Mouse (Mus musculus) embryonic facial prominence, embryonic 14.5 days (tissue): ENCODE measurements around the gene Ripor1. TPM values are rescaled to one million over a fixed set of nuclear protein-coding genes. Genes with fewer than 3 reads are reported as not detected.

Experiments used
- ATAC-seq: fragments of 200-750 bp; cut with Nextera tagmentation; 2 replicates; pipeline ENCODE4 v1.8.0; 2017; ENCODE audit warnings: low read depth, moderate number of reproducible peaks, moderate TSS enrichment
- DNase-seq: peaks from one replicate; pipeline ENCODE4 v3.0.0-alpha.2; 2015; ENCODE audit warnings: low spot score
- H3K27ac ChIP-seq: fragments of 300-500 bp; sonication (generic); replicated peaks from 2 replicates; pipeline ENCODE4 v1.5.1; 2014; ENCODE audit warnings: low read depth, mild to moderate bottlenecking, low read length, moderate library complexity
- H3K27me3 ChIP-seq: fragments of 300-500 bp; sonication (generic); replicated peaks from 2 replicates; pipeline ENCODE4 v1.6.1; 2014; ENCODE audit warnings: low read length; ENCODE audit not compliant: control insufficient read depth, insufficient read depth
- H3K36me3 ChIP-seq: fragments of 300-500 bp; sonication (generic); 2 replicates; pipeline ENCODE4 v1.6.1; 2014; ENCODE audit warnings: low read length, mixed read lengths; ENCODE audit not compliant: control insufficient read depth, insufficient read depth
- H3K4me1 ChIP-seq: fragments of 300-500 bp; sonication (generic); 2 replicates; pipeline ENCODE4 v1.6.1; 2014; ENCODE audit warnings: antibody characterized with exemption, low read length; ENCODE audit not compliant: control insufficient read depth, insufficient read depth
- H3K4me2 ChIP-seq: fragments of 300-500 bp; sonication (generic); 2 replicates; pipeline ENCODE4 v1.6.1; 2014; ENCODE audit warnings: low read depth, mild to moderate bottlenecking, low read length, moderate library complexity, mixed read lengths
- H3K4me3 ChIP-seq: fragments of 300-500 bp; sonication (generic); 2 replicates; pipeline ENCODE4 v1.5.1; 2014; ENCODE audit warnings: low read depth, mild to moderate bottlenecking, low read length
- H3K9ac ChIP-seq: fragments of 300-500 bp; sonication (generic); 2 replicates; pipeline ENCODE4 v1.6.1; 2014; ENCODE audit warnings: low read depth, mild to moderate bottlenecking, low read length, moderate library complexity, mixed read lengths
- H3K9me3 ChIP-seq: fragments of 300-500 bp; sonication (generic); 2 replicates; pipeline ENCODE4 v1.6.1; 2016; ENCODE audit warnings: low read length; ENCODE audit not compliant: control insufficient read depth
- WGBS: fragments of 180-500 bp; shearing (Covaris S2); extraction: QIAGEN DNeasy Blood & Tissue Kit; methylation state at CpG from one replicate; pipeline ENCODE4 v1.1.7; 2014; 5-methylcytosine and 5-hydroxymethylcytosine counted together
- polyA plus RNA-seq: library from polyadenylated mRNA; unstranded; fragments of >200 nt; fragmentation: Nextera tagmentation; extraction: Ambion mirVana; gene quantifications from 2 replicates; pipeline ENCODE4 v1.2.1, GENCODE M21; 2014

Gene Ripor1
- polyA plus RNA-seq, 1 experiment from 2014 or later: 23.6 TPM

DNA sequence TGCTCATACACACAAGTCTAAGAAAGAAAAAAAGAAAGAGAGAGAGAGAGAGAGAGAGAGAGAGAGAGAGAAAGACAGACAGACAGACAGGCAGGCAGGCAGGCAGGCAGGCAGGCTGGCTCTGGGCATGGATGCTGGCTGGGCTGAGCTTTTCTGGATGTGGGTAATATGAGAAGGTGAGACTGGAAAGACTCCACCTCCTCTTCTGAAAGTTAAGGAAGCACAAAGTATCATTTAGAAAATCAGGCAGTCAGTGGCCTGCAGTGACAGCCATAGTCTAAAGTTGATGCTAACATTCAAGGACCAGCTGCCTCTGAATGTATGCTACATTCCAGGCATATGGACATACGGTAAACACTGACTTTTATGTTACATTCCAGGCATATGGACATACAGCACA, 19.8 kb downstream of the Ripor1 start:
- 19% methylated on average over 1 of the region's 1 CpGs for WGBS

DNA sequence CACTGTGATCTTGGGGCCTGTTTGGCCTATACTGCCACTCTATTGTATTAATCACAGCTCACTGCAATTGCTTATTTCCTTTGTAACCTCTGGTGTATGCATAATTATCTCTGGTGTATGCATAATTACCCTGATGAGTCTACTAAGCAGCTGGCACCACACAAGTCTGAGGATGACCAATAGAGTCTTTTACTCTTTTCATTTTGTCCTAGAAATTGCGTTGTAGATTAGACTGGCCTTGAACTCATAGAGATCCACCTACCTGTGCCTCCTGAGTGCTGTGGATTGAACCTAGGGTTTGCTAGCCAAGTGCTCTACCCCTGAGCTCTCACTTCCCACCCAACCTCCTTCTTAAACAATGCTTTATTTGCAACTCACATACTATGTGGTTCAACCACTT, 21.0 kb downstream of the Ripor1 start:
- no peaks in the 10 kb centered on the region for H3K27me3 ChIP-seq
- no peak overlapping the region for H3K4me2 ChIP-seq
- no peaks in the 10 kb centered on the region for H3K9me3 ChIP-seq
- DNase-seq (no peak), ATAC-seq (no peak)
- peaks cover 6% of the 10 kb centered on the region; the same call in 1 of the 2 replicates for H3K4me1 ChIP-seq
- H3K36me3 ChIP-seq: peaks cover 26% of the 10 kb centered on the region
- no peak overlapping the region for H3K4me3 ChIP-seq
- no peak overlapping the region for H3K9ac ChIP-seq
- no peak overlapping the region for H3K27ac ChIP-seq
- 75% methylated on average over 1 of the region's 1 CpGs for WGBS

More for the DNA sequence above, 19.8 kb downstream of the Ripor1 start:
- Histone ChIP-seq H3K9me3 (no peaks in the 10 kb centered on the region), H3K27ac (peak overlapping the region; percentile 48; the same call in 1 of the 2 replicates), H3K27me3 (no peaks in the 10 kb centered on the region), H3K4me2 (no peak overlapping the region), H3K9ac (no peak overlapping the region), H3K4me3 (no peak overlapping the region), H3K4me1 (peaks cover 6% of the 10 kb centered on the region; the same call in 1 of the 2 replicates), H3K36me3 (peaks cover 38% of the 10 kb centered on the region)
- ATAC-seq (no peak), DNase-seq (peak; percentile 32)

DNA sequence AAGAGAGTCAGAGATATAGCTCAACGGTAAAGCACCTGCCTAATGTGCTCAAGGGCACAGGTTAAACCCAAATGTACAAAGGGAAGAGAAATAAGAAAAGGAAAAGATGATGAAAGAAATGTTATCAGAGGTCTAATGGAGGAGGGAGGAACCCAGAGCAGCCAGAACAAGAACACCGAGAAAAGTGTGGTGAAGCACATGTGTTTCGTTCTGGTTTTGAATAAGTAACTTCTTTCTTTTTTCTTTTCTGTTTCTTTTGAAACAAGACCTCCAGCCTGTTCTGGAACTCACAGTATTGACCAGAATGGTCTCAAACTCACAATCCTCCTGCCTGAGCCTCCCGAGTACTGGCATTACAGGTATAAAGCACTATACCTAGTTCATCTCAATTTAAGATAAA, 24.3 kb downstream of the Ripor1 start:
- H3K36me3 ChIP-seq: no peaks in the 10 kb centered on the region
- no peaks in the 10 kb centered on the region for H3K9me3 ChIP-seq
- ATAC-seq (no peak), DNase-seq (no peak)
- WGBS: 90% methylated on average over 4 of the region's 4 CpGs
- H3K9ac ChIP-seq: no peak overlapping the region
- no peaks in the 10 kb centered on the region for H3K27me3 ChIP-seq
- no peak overlapping the region for H3K4me2 ChIP-seq
- H3K4me3 ChIP-seq: no peak overlapping the region
- H3K4me1 ChIP-seq: no peaks in the 10 kb centered on the region
- no peak overlapping the region for H3K27ac ChIP-seq

DNA sequence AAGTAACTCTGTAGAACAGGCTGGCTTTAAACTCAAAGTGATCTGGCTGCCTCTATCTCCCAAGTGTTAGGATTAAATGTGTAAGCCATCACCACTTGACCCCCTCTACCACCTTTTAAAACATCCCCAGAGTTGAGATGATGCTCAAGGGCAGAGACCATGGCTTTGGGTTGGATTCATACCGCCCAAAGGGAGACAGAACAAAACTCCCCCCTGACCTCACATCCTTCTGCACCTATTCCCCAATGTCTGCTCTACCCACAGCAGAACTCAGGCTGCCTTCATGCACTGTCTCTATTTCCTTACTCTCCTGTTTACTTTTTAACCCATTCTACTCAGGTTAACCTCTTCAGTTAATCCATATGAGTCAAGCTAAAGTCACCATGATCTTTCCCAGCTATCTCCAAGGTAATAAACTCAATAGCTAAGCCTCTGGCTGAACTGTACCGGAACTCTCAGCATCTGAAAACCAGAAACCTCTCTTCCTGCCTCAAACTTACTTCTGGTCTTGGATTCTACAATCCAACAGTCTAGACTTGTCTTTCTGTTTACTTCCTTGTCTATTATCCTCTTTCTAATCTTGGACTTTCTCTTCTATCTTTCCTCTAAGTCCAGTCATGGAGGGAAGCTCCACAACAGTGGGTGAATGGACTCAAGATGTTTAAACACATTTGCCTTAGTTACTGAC, 29.9 kb downstream of the Ripor1 start:
- ATAC-seq (no peak), DNase-seq (no peak)
- Histone ChIP-seq H3K36me3 (peaks cover 9% of the 10 kb centered on the region; the same call in 1 of the 2 replicates), H3K27me3 (no peaks in the 10 kb centered on the region), H3K4me3 (peak overlapping the region; percentile 91), H3K9me3 (no peaks in the 10 kb centered on the region), H3K4me1 (peaks cover 14% of the 10 kb centered on the region), H3K4me2 (peak overlapping the region; percentile 85), H3K9ac (peak overlapping the region; percentile 99; the same call in 1 of the 2 replicates), H3K27ac (no peak overlapping the region)
- WGBS: 90% methylated on average over 2 of the region's 2 CpGs

DNA sequence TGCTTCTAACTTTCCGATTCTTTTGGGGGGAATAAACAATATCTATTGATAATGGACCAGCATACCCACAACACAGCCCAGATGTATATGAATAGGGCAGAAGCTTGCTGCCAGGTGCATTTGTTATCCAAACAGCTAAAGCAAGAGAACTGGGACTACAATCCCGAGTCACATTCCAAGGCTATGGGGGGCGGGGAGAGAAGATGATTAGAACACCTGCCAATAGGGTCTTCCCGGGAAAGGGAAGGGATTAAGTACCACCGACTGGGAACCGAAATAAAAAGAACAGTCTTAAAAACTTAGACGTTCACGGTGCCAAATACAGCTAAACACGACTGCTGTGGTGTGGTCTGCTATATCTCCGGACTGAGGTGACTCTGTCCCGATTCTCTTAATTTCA, 30.4 kb downstream of the Ripor1 start:
- H3K4me3 ChIP-seq: peak overlapping the region; percentile 91
- peak overlapping the region; percentile 99 for H3K9ac ChIP-seq
- WGBS: 4% methylated on average over 11 of the region's 11 CpGs
- H3K36me3 ChIP-seq: peaks cover 9% of the 10 kb centered on the region; the same call in 1 of the 2 replicates
- H3K9me3 ChIP-seq: no peaks in the 10 kb centered on the region
- DNase-seq (no peak), ATAC-seq (no peak)
- peak overlapping the region; percentile 85 for H3K4me2 ChIP-seq
- no peaks in the 10 kb centered on the region for H3K27me3 ChIP-seq
- peak overlapping the region; percentile 99 for H3K27ac ChIP-seq
- peaks cover 14% of the 10 kb centered on the region for H3K4me1 ChIP-seq

DNA sequence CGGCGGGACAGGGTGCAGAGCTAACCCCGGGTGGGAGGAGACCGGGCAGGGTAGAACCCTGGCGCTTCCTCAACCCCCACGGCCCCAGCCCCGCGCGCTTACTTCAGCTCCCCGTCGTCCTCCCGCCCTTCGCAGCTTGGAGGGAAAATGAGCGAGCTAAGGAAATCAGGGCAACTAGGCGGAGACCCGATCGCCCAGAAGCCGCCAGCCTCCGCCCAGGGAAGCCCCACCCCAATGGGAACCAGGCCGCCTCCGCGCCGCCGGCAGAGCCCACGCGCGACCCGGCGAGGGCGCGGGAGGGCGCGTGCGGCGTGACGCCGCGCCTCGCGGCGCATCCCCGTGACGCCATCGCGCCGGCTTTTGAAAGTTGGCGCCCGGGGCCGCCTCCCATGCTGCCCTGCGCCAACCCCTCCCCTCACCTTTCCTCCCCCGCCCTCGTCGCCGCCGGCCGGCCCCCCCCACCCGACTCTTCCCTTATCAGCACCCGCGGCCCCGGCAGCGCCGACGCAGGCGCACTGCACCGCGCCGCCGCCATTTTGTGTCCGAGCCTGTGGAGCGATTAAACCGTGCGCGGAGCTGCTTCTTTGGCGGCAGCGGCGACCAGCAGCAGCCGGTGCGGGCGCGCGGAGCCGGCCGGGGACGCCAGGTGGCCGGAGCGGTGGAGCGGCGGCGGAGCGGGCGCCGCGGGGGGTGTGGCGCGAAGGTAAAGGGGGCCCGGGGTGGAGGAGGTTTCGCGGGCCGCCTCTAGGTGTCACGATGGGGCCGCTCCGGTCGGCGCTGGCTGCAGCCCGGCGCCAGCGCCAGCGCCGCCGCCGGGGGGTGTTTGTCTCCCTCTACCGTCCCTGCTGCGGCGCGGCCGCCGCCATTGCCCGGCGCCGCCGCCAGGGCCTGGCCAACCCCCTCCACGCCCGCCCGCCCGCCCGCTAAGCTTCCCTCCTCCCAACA, 31.2 kb downstream of the Ripor1 start, which contains the start of gene Ctcf:
TSS of gene Ctcf (plus strand) at position 551 of the 945 bp plus-strand sequence.
- no peaks in the 10 kb centered on the region for H3K27me3 ChIP-seq
- H3K4me1 ChIP-seq: peaks cover 14% of the 10 kb centered on the region
- H3K9me3 ChIP-seq: no peaks in the 10 kb centered on the region
- peak; percentile 95 for DNase-seq
- H3K4me2 ChIP-seq: peak within 1 kb of the TSS; percentile 85
- peak within 1 kb of the TSS; percentile 91 for H3K4me3 ChIP-seq
- ATAC-seq: peak; percentile 94
- H3K27ac ChIP-seq: peak within 1 kb of the TSS; percentile 99
- H3K9ac ChIP-seq: peak within 1 kb of the TSS; percentile 99
- WGBS: 0% methylated on average over 40 of the region's 126 CpGs
- H3K36me3 ChIP-seq: peaks cover 9% of the 10 kb centered on the region; the same call in 1 of the 2 replicates

DNA sequence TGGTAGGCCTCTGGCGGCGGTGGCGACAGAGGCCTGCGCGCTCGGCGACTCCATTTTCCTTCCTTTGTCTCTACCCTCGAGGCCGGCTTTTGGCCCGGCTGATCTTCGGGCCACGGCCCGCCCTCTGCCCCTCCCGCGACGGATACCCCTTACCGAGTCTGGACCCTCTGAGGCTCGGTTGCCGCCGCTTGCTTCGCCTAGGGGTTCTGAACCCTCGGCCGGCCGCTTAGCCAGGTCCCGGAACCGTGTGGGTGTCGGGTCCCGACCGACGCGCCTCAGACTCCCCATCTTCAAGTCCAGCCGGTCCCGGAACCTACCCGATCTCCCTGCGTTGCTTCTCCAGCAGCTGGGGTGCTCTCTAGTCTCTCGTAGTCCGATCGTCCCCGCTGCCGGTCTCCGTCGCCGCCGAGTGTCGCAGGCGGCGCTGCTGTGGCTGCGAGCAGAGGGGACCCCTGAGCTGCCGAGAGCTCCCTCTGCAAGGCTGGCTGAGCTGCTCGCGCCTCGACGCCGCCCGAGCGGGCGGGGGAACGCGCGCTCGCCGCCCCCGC, 32.0 kb downstream of the Ripor1 start, which contains the start of gene Agrp:
TSS of gene Agrp (minus strand) at position 431 of the 548 bp plus-strand sequence.
- Histone ChIP-seq H3K4me2 (peak within 1 kb of the TSS; percentile 85), H3K9ac (peak within 1 kb of the TSS; percentile 99), H3K4me1 (peaks cover 14% of the 10 kb centered on the region), H3K27me3 (no peaks in the 10 kb centered on the region), H3K4me3 (peak within 1 kb of the TSS; percentile 91), H3K9me3 (no peaks in the 10 kb centered on the region), H3K27ac (peak within 1 kb of the TSS; percentile 99), H3K36me3 (peaks cover 9% of the 10 kb centered on the region; the same call in 1 of the 2 replicates)
- ATAC-seq (peak; percentile 31), DNase-seq (peak; percentile 57)
- 2% methylated on average over 40 of the region's 63 CpGs for WGBS

DNA sequence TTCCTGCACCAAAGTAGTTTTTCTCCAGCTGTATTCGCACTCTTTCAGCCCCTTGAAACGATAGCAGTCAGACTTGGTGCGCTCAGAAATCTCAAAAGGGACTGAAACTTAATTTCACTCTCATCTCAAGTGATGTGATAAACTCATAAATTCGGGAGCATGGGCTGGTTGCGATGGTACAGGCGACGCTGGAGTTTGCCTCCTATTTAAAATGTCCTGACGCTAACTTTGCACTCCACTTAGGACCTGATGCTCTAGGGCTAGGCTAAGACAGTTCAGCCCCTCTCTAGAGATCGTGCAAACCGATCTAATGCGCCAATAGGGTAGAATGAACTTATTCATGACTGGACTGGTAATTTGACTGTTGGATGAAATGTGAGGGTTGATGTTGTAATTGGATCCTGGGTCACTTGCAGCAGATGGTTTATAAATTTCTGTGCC, 32.6 kb downstream of the Ripor1 start:
- H3K27me3 ChIP-seq: no peaks in the 10 kb centered on the region
- ATAC-seq: no peak
- H3K27ac ChIP-seq: peak overlapping the region; percentile 99
- peaks cover 9% of the 10 kb centered on the region; the same call in 1 of the 2 replicates for H3K36me3 ChIP-seq
- H3K4me1 ChIP-seq: peaks cover 14% of the 10 kb centered on the region
- H3K9me3 ChIP-seq: no peaks in the 10 kb centered on the region
- H3K4me3 ChIP-seq: peak overlapping the region; percentile 91
- WGBS: 1% methylated on average over 11 of the region's 11 CpGs
- peak overlapping the region; percentile 99 for H3K9ac ChIP-seq
- H3K4me2 ChIP-seq: peak overlapping the region; percentile 67
- DNase-seq: peak; percentile 46
